Mouse (Mus musculus): ENCODE results near the gene Cradd.

DNA sequence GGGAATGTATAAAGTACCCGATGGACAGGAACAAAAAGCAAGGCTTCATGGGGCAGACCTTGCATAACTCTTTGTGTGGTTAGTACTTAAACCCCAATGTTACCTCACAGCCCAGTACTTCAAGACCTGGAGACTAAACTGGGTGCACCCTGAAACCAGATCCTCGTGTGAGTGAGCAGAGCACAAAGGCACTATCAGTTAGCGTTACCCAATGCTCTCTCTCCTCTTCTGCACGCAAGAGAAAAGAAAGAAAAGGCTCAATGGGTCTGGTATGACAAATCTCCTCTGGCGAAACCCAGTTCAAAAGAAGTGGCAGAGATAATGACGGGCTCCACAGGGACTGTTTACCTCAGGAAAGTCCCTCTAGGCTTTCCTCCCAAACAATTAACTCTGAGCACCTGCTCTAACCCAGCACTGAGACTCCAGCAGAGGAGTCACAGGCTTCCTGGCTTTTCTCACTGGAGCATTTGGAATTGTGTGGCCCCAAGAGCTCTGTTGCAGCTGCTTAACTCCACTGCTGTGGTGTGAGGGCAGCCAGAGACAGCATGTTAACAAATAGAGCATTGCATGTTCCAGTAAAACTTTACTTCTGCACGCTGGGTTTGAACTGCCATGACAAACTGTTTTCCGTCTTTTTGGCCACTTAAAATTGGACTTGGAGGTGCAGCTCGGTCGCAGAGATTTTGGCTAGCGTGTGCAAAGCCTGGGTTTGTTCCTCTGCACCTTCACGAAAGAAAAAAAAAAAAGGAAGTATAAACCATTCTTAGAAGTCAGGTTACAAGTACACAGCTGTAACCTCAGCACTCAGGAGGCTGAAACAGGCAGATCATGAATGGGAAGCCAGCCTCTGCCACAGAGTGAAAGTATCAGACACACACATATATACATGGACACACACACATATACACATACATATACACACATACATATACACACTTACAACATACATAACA is 21.4 kb downstream of the Cradd start:
- TF ChIP-seq CTCF (IDR thresholded peaks at IDR 0.05; ENCODE audit: low read depth): no peak
- no peak for TF ChIP-seq EP300 (optimal IDR thresholded peaks at IDR 0.05)
